Mouse (Mus musculus): Measurements from ENCODE around the gene Gm12169. TPM values are rescaled to one million over a fixed set of nuclear protein-coding genes. Genes with fewer than 3 reads are reported as not detected.
"Not testable (repeated sequence)": the region's sequence is repeated elsewhere in the genome, so short reads cannot be mapped to it uniquely, and the experiment has no call there.

The Gm12169 gene
- polyA plus RNA-seq (2014; fragmentation: Nextera tagmentation; extraction: Ambion mirVana): not detected in 2 replicates

DNA sequence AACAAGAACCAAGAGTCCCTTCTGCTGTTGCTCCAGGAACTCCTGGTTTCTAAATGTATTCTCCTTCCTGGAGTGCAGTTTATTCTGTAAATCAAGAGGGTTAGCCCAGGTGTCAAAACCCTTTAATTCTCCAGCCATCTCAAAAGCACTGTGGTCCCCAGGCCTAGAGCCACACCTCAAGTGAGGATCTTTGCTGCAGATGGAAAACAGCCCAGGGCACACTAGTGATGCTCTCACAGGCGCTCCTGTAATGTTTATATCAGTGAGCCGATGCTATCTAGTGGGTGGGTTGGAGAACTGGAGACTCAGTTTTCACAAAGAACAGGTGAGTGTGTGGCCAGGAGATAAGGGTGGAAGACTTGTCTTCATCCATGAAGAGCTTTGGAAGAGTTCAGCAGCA, at the start of gene Gm12169:
Gene Gm12169 (plus strand): TSS at position 301 of the 400 bp plus-strand sequence.
- WGBS: 82% methylated on average over 2 of the region's 2 CpGs

GRCm38 (mm10) chr11:46474220-46474619, 49.8 kb upstream of the Gm12169 start:
- H3K27me3 ChIP-seq (ENCODE audit: control insufficient read depth, insufficient read depth, low read length): no peaks in the 10 kb centered on the region
- H3K4me1 ChIP-seq (ENCODE audit: control insufficient read depth, insufficient read depth, low read length): no peaks in the 10 kb centered on the region
- no peak for DNase-seq (ENCODE audit: low spot score)
- H3K36me3 ChIP-seq (ENCODE audit: control insufficient read depth, insufficient read depth, low read length): no peaks in the 10 kb centered on the region
- no peak overlapping the region for H3K4me3 ChIP-seq (ENCODE audit: low read depth, low read length)
- no peak overlapping the region for H3K9ac ChIP-seq (ENCODE audit: low read length)
- H3K9me3 ChIP-seq (ENCODE audit: control insufficient read depth, low read length): no peaks in the 10 kb centered on the region
- 90% methylated on average over 4 of the region's 4 CpGs for WGBS
- no peak for ATAC-seq (ENCODE audit: insufficient number of reproducible peaks, low FRiP score, low TSS enrichment, low read depth)
- H3K27ac ChIP-seq (replicated peaks; ENCODE audit: low read depth, low read length): no peak overlapping the region
- H3K4me2 ChIP-seq (ENCODE audit: low read depth, severe bottlenecking): no peak overlapping the region

More for the DNA sequence above, at the start of gene Gm12169:
- Histone ChIP-seq H3K27ac (replicated peaks; ENCODE audit: low read depth, low read length) (no peak within 1 kb of the TSS), H3K36me3 (ENCODE audit: control insufficient read depth, insufficient read depth, low read length) (no peaks in the 10 kb centered on the region), H3K4me3 (ENCODE audit: low read depth, low read length) (no peak within 1 kb of the TSS), H3K9ac (ENCODE audit: low read length) (no peak within 1 kb of the TSS), H3K27me3 (ENCODE audit: control insufficient read depth, insufficient read depth, low read length) (no peaks in the 10 kb centered on the region), H3K4me1 (ENCODE audit: control insufficient read depth, insufficient read depth, low read length) (no peaks in the 10 kb centered on the region), H3K4me2 (ENCODE audit: low read depth, severe bottlenecking) (no peak within 1 kb of the TSS), H3K9me3 (ENCODE audit: control insufficient read depth, low read length) (no peaks in the 10 kb centered on the region)
- ATAC-seq (ENCODE audit: insufficient number of reproducible peaks, low FRiP score, low TSS enrichment, low read depth) (no peak), DNase-seq (ENCODE audit: low spot score) (no peak)

- H3K9me3 ChIP-seq (ENCODE audit: control insufficient read depth, low read length): no peaks in the 10 kb centered on the region
- no peaks in the 10 kb centered on the region for H3K36me3 ChIP-seq (ENCODE audit: control insufficient read depth, insufficient read depth, low read length)
- no peak overlapping the region for H3K4me2 ChIP-seq (ENCODE audit: low read depth, severe bottlenecking)
- no peak for DNase-seq (ENCODE audit: low spot score)
- 89% methylated on average over 9 of the region's 9 CpGs for whole genome bisulfite sequencing
- H3K4me3 ChIP-seq (ENCODE audit: low read depth, low read length): no peak overlapping the region
- no peak overlapping the region for H3K27ac ChIP-seq (replicated peaks; ENCODE audit: low read depth, low read length)
- no peak for ATAC-seq (ENCODE audit: insufficient number of reproducible peaks, low FRiP score, low TSS enrichment, low read depth)
- H3K4me1 ChIP-seq (ENCODE audit: control insufficient read depth, insufficient read depth, low read length): no peaks in the 10 kb centered on the region
- H3K27me3 ChIP-seq (ENCODE audit: control insufficient read depth, insufficient read depth, low read length): no peaks in the 10 kb centered on the region
- H3K9ac ChIP-seq (ENCODE audit: low read length): no peak overlapping the region
Observed at GRCm38 (mm10) chr11:46479311-46479710, 44.7 kb upstream of the Gm12169 start.

DNA sequence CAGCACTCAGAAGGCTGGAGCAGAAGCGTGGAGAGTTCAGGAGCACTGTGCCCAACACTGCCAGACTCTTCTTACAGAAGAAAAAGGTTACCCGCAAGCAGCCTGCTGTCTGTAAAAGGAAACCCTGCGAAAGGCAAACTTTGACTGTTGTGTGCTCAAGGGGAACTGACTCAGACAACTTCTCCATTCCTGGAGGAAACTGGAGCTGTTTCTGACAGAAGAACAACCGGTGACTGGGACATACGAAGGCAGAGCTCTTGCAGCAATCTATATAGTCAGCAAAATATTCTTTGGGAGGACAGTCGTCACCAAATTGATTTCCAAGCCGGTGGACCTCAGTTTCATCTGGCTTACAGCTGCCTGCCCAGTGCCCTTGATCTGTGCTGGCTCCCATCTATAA, 43.5 kb upstream of the Gm12169 start:
- DNase-seq (ENCODE audit: low spot score) (no peak), ATAC-seq (ENCODE audit: insufficient number of reproducible peaks, low FRiP score, low TSS enrichment, low read depth) (no peak)
- no peaks in the 10 kb centered on the region for H3K4me1 ChIP-seq (ENCODE audit: control insufficient read depth, insufficient read depth, low read length)
- 67% methylated on average over 7 of the region's 7 CpGs for WGBS
- H3K27ac ChIP-seq (replicated peaks; ENCODE audit: low read depth, low read length): no peak overlapping the region
- H3K27me3 ChIP-seq (ENCODE audit: control insufficient read depth, insufficient read depth, low read length): no peaks in the 10 kb centered on the region
- no peaks in the 10 kb centered on the region for H3K9me3 ChIP-seq (ENCODE audit: control insufficient read depth, low read length)
- H3K9ac ChIP-seq (ENCODE audit: low read length): no peak overlapping the region
- no peaks in the 10 kb centered on the region for H3K36me3 ChIP-seq (ENCODE audit: control insufficient read depth, insufficient read depth, low read length)
- no peak overlapping the region for H3K4me2 ChIP-seq (ENCODE audit: low read depth, severe bottlenecking)
- H3K4me3 ChIP-seq (ENCODE audit: low read depth, low read length): no peak overlapping the region

GRCm38 (mm10) chr11:46488231-46488630, 35.8 kb upstream of the Gm12169 start:
- H3K27me3 ChIP-seq (ENCODE audit: control insufficient read depth, insufficient read depth, low read length): no peaks in the 10 kb centered on the region
- no peaks in the 10 kb centered on the region for H3K36me3 ChIP-seq (ENCODE audit: control insufficient read depth, insufficient read depth, low read length)
- 52% methylated on average over 1 of the region's 1 CpGs for WGBS
- no peaks in the 10 kb centered on the region for H3K4me1 ChIP-seq (ENCODE audit: control insufficient read depth, insufficient read depth, low read length)
- no peak overlapping the region for H3K4me2 ChIP-seq (ENCODE audit: low read depth, severe bottlenecking)
- H3K9me3 ChIP-seq (ENCODE audit: control insufficient read depth, low read length): no peaks in the 10 kb centered on the region
- H3K27ac ChIP-seq (replicated peaks; ENCODE audit: low read depth, low read length): no peak overlapping the region
- H3K9ac ChIP-seq (ENCODE audit: low read length): no peak overlapping the region
- no peak overlapping the region for H3K4me3 ChIP-seq (ENCODE audit: low read depth, low read length)
- ATAC-seq (ENCODE audit: insufficient number of reproducible peaks, low FRiP score, low TSS enrichment, low read depth) (no peak), DNase-seq (ENCODE audit: low spot score) (no peak)

DNA sequence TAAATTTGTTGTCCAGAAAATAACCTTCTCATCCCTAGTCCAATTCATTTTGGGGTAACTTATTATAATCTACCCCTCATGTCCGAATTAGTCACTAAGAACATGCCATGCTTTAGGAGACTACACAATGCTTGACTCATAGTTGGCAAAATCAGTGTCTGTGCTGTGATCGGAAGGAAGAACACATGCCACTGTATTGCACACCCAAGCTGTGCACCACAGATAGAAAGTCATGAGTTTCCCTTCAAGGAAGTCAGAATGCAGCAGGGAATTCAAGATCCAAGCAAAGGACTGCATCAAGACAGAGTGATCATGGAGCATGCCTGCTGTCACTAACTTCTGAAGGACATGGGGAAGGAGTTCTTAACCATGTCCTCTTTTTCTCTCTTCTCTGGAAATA, 35.4 kb upstream of the Gm12169 start:
- H3K4me3 ChIP-seq (ENCODE audit: low read depth, low read length): no peak overlapping the region
- 89% methylated on average over 2 of the region's 2 CpGs for WGBS

DNA sequence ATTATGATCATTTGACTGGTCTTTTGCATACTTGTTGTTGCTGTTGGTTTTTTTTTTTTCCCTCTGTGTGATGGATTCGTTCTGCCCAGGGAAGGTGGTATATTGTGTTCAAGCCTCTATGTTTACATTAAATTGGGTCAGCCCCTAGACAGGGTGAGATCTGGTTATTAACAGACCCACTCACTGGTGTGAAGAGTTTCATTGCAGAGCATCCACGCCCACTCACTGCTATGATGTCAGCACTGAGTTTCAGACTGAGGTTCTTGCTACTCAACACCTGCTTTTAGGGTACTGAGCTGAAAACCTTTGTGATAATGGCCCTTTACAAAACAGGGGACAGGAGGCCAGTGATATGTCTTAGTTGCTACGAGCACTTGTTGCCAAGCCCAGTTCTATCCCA, 16.9 kb upstream of the Gm12169 start:
- WGBS: 78% methylated on average over 3 of the region's 3 CpGs
- no peak overlapping the region for H3K4me3 ChIP-seq (ENCODE audit: low read depth, low read length)
- H3K4me2 ChIP-seq (ENCODE audit: low read depth, severe bottlenecking): no peak overlapping the region
- no peaks in the 10 kb centered on the region for H3K36me3 ChIP-seq (ENCODE audit: control insufficient read depth, insufficient read depth, low read length)
- ATAC-seq (ENCODE audit: insufficient number of reproducible peaks, low FRiP score, low TSS enrichment, low read depth) (no peak), DNase-seq (ENCODE audit: low spot score) (no peak)
- H3K27ac ChIP-seq (replicated peaks; ENCODE audit: low read depth, low read length): no peak overlapping the region
- H3K27me3 ChIP-seq (ENCODE audit: control insufficient read depth, insufficient read depth, low read length): no peaks in the 10 kb centered on the region
- no peak overlapping the region for H3K9ac ChIP-seq (ENCODE audit: low read length)
- H3K9me3 ChIP-seq (ENCODE audit: control insufficient read depth, low read length): no peaks in the 10 kb centered on the region
- H3K4me1 ChIP-seq (ENCODE audit: control insufficient read depth, insufficient read depth, low read length): no peaks in the 10 kb centered on the region

More for the DNA sequence above, 35.4 kb upstream of the Gm12169 start:
- no peaks in the 10 kb centered on the region for H3K27me3 ChIP-seq (ENCODE audit: control insufficient read depth, insufficient read depth, low read length)
- H3K9ac ChIP-seq (ENCODE audit: low read length): no peak overlapping the region
- no peak overlapping the region for H3K4me2 ChIP-seq (ENCODE audit: low read depth, severe bottlenecking)
- H3K36me3 ChIP-seq (ENCODE audit: control insufficient read depth, insufficient read depth, low read length): no peaks in the 10 kb centered on the region
- ATAC-seq (ENCODE audit: insufficient number of reproducible peaks, low FRiP score, low TSS enrichment, low read depth): no peak
- H3K27ac ChIP-seq (replicated peaks; ENCODE audit: low read depth, low read length): no peak overlapping the region
- no peaks in the 10 kb centered on the region for H3K4me1 ChIP-seq (ENCODE audit: control insufficient read depth, insufficient read depth, low read length)
- no peak for DNase-seq (ENCODE audit: low spot score)
- no peaks in the 10 kb centered on the region for H3K9me3 ChIP-seq (ENCODE audit: control insufficient read depth, low read length)

DNA sequence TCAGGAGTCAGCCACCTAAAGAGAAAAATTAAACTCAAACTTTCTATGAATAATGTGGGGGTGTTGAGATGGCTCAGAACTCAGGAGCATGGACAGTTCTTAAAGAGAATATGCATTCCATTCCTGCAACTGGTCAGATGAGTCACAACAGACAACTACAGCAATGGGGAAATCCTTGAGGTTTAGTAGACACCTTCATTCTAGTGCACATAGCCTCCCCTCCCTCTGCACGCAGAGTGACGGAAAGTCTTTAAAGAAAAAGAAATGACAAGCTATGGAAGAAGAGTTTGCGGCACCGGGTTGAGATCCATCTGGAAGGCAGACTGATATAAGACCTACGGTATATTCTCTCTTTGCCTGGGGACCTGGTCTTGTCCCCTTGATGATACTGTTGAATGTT, 14.1 kb upstream of the Gm12169 start:
- Histone ChIP-seq H3K9me3 (ENCODE audit: control insufficient read depth, low read length) (no peaks in the 10 kb centered on the region), H3K36me3 (ENCODE audit: control insufficient read depth, insufficient read depth, low read length) (no peaks in the 10 kb centered on the region), H3K27me3 (ENCODE audit: control insufficient read depth, insufficient read depth, low read length) (no peaks in the 10 kb centered on the region), H3K4me3 (ENCODE audit: low read depth, low read length) (no peak overlapping the region), H3K4me1 (ENCODE audit: control insufficient read depth, insufficient read depth, low read length) (no peaks in the 10 kb centered on the region), H3K27ac (replicated peaks; ENCODE audit: low read depth, low read length) (no peak overlapping the region), H3K4me2 (ENCODE audit: low read depth, severe bottlenecking) (no peak overlapping the region), H3K9ac (ENCODE audit: low read length) (no peak overlapping the region)
- ATAC-seq (ENCODE audit: insufficient number of reproducible peaks, low FRiP score, low TSS enrichment, low read depth): no peak
- no peak for DNase-seq (ENCODE audit: low spot score)
- WGBS: 92% methylated on average over 5 of the region's 5 CpGs

GRCm38 (mm10) chr11:46521341-46521740, 2.7 kb upstream of the Gm12169 start:
- not testable (repeated sequence) for H3K36me3 ChIP-seq (ENCODE audit: control insufficient read depth, insufficient read depth, low read length); H3K27ac ChIP-seq (replicated peaks; ENCODE audit: low read depth, low read length); DNase-seq (ENCODE audit: low spot score); H3K9ac ChIP-seq (ENCODE audit: low read length); H3K9me3 ChIP-seq (ENCODE audit: control insufficient read depth, low read length); H3K4me2 ChIP-seq (ENCODE audit: low read depth, severe bottlenecking); H3K4me3 ChIP-seq (ENCODE audit: low read depth, low read length); H3K4me1 ChIP-seq (ENCODE audit: control insufficient read depth, insufficient read depth, low read length); H3K27me3 ChIP-seq (ENCODE audit: control insufficient read depth, insufficient read depth, low read length); ATAC-seq (ENCODE audit: insufficient number of reproducible peaks, low FRiP score, low TSS enrichment, low read depth)
- 87% methylated on average over 5 of the region's 5 CpGs for WGBS
